Mouse (Mus musculus) kidney, adult 11 months (tissue): ENCODE results near the gene Olfr781.
"Not testable (repeated sequence)": the region's sequence is repeated elsewhere in the genome, so short reads cannot be mapped to it uniquely, and the experiment has no call there.

Experiments
- DNase-seq: peaks from one replicate; pipeline ENCODE4 v3.0.0; 2022

Olfr781 gene

GRCm38 (mm10) chr10:129328554-129328953, at the start of gene Olfr781:
Gene Olfr781, plus strand, starts transcription at chr10:129328854.
- DNase-seq: no peak

DNA sequence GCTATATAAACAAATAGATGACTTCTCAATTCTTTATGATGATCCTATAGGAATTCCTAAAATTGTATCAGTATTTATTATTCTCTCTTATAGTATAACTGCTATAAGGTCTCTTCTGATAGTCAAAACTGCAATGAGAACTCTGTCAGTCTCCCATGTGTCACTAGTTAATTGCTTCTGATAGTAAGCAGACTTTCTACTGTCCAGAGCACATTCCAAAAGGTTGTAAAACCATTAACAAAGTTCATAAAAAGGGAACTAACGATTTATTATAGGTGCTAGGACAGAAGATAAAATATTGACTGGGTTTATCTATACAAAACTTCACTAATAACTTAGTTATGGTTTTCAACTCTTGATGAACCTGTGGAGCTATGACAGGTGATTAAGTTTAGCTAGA, 15.7 kb upstream of the Olfr781 start:
- DNase-seq: not testable (repeated sequence)

DNA sequence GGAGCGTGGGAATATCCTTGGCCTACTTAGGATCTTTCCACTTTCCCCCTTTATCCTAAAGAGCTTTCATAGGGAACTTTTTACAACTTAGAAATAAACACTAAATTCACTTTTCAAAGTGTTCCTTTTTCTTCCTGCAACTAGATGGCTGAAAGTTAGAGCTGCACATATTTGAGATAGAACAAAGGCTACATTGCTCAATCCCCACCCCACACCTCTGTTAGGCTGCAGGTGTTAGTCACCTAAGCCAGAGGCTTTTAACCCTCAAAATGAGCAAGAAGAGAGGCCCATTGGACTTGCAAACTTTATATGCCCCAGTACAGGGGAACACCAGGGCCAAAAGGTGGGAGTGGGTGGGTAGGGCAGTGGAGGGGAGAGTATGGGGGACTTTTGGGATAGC, 15.1 kb upstream of the Olfr781 start:
- DNase-seq: not testable (repeated sequence)

DNA sequence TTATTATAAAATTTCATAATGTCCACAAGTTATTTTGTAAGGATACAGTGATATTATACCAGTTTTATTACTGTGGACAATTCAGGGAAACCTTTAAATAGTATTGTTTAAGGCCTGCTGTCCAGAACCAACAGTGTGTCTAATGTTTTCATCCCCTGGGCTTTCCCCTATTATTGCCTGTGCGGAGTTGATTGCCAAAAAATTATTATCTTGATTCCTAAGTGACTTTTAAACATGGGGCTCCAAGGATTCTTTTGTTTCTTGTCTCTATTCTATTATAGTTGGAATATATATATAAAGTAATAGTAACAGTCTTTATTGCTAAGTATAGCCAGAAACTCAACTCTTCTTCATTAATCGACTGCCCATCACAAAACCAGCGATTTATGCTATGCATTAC, 10.8 kb upstream of the Olfr781 start, which contains the start of gene Olfr780:
TSS of gene Olfr780 (plus strand) at position 301 of the 400 bp plus-strand sequence.
- DNase-seq: no peak

DNA sequence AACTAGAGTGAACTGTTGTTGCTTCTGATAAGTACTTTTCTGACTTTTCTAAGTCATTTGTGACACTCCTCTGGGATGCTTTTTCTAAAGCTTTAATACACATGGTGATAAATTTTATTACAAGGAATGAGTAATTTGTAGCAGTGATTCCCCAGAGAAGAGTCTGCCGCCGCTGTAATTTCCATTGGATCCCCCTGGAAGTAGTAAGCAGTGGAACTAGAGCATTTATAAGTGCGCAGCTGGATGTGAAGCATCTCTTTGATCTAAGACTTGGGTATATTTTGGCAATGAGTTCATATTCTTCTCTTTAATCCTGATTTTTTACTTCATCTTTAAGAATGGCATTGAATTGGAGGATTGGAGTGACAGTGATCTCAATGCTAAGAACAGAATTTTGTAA, 19.9 kb downstream of the Olfr781 start, which contains the start of gene Olfr782:
TSS of gene Olfr782 (plus strand) at position 301 of the 400 bp plus-strand sequence.
- no peak for DNase-seq

GRCm38 (mm10) chr10:129352475-129352874, 23.8 kb downstream of the Olfr781 start:
- DNase-seq: not testable (repeated sequence)

GRCm38 (mm10) chr10:129356496-129356895, 27.8 kb downstream of the Olfr781 start:
- not testable (repeated sequence) for DNase-seq

- DNase-seq: no peak
Observed at GRCm38 (mm10) chr10:129357307-129357706, 28.7 kb downstream of the Olfr781 start.

- not testable (repeated sequence) for DNase-seq
Observed at GRCm38 (mm10) chr10:129374051-129374450, 45.4 kb downstream of the Olfr781 start.
